Mouse (Mus musculus) heart, embryonic 13.5 days (tissue): ENCODE results near the gene Fmo4. TPM values are rescaled to one million over a fixed set of nuclear protein-coding genes. Genes with fewer than 3 reads are reported as not detected.
"Not testable (repeated sequence)": the region's sequence is repeated elsewhere in the genome, so short reads cannot be mapped to it uniquely, and the experiment has no call there.

Source experiments
- ATAC-seq: fragments of 200-750 bp; cut with Nextera tagmentation; 2 replicates; pipeline ENCODE4 v1.8.0; 2017; ENCODE audit warnings: moderate TSS enrichment; ENCODE audit not compliant: insufficient number of reproducible peaks, low FRiP score, low TSS enrichment; ENCODE audit errors: extremely low read depth
- H3K27ac ChIP-seq: fragments of 300-500 bp; sonication (generic); replicated peaks from 2 replicates; pipeline ENCODE4 v1.5.1; 2015; ENCODE audit warnings: moderate library complexity, mild to moderate bottlenecking, inconsistent platforms
- H3K27me3 ChIP-seq: fragments of 300-500 bp; sonication (generic); replicated peaks from 2 replicates; pipeline ENCODE4 v1.6.1; 2015; ENCODE audit warnings: mild to moderate bottlenecking, inconsistent platforms
- H3K36me3 ChIP-seq: fragments of 300-500 bp; sonication (generic); 2 replicates; pipeline ENCODE4 v1.6.1; 2015; ENCODE audit warnings: mild to moderate bottlenecking, inconsistent platforms
- H3K4me1 ChIP-seq: fragments of 300-500 bp; sonication (generic); 2 replicates; pipeline ENCODE4 v1.6.1; 2015; ENCODE audit warnings: inconsistent platforms
- H3K4me2 ChIP-seq: fragments of 300-500 bp; sonication (generic); 2 replicates; pipeline ENCODE4 v1.6.1; 2015; ENCODE audit warnings: inconsistent platforms, mild to moderate bottlenecking, moderate library complexity
- H3K4me3 ChIP-seq: fragments of 300-500 bp; sonication (generic); 2 replicates; pipeline ENCODE4 v1.5.1; 2015; ENCODE audit warnings: moderate library complexity, mild to moderate bottlenecking, inconsistent platforms
- H3K9ac ChIP-seq: fragments of 300-500 bp; sonication (generic); 2 replicates; pipeline ENCODE4 v1.6.1; 2015; ENCODE audit warnings: inconsistent platforms, mild to moderate bottlenecking, moderate library complexity
- H3K9me3 ChIP-seq: fragments of 300-500 bp; sonication (generic); 2 replicates; pipeline ENCODE4 v1.6.1; 2016; ENCODE audit warnings: inconsistent platforms
- WGBS: fragments of 180-500 bp; shearing (Covaris S2); methylation state at CpG from one replicate; pipeline ENCODE4 v1.1.7; 2015; ENCODE audit warnings: mixed read lengths; 5-methylcytosine and 5-hydroxymethylcytosine counted together
- polyA plus RNA-seq: library from polyadenylated mRNA; unstranded; fragments of >200 nt; fragmentation: Nextera tagmentation; extraction: Ambion mirVana; gene quantifications from 2 replicates; pipeline ENCODE4 v1.2.1, GENCODE M21; 2015

The Fmo4 gene
- polyA plus RNA-seq, 1 experiment from 2014 or later, result 0.08 TPM

DNA sequence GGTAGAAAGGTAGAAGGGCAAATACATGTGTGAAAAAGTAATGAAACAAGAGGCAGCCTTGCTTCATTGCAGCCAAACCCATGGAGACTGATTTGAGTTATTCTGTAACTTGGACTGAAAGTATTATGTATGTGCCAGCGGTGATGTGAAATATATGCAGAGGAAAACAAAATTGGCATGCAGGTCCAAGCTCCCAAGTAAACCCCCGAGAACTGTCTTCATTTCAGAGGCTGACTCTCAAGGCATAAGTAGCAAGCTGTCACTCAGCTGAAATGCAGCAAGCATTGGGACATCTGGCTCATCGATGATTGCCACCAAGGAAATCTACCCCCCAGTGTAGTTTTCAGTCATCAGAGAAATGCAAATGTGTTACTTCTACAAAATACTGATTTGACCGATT is 28.6 kb downstream of the Fmo4 start:
- Histone ChIP-seq H3K4me2 (no peak overlapping the region), H3K36me3 (no peaks in the 10 kb centered on the region), H3K27me3 (no peaks in the 10 kb centered on the region), H3K27ac (no peak overlapping the region), H3K9me3 (no peaks in the 10 kb centered on the region), H3K9ac (no peak overlapping the region), H3K4me1 (no peaks in the 10 kb centered on the region), H3K4me3 (no peak overlapping the region)
- no peak for ATAC-seq
- 76% methylated on average over 4 of the region's 4 CpGs for WGBS

DNA sequence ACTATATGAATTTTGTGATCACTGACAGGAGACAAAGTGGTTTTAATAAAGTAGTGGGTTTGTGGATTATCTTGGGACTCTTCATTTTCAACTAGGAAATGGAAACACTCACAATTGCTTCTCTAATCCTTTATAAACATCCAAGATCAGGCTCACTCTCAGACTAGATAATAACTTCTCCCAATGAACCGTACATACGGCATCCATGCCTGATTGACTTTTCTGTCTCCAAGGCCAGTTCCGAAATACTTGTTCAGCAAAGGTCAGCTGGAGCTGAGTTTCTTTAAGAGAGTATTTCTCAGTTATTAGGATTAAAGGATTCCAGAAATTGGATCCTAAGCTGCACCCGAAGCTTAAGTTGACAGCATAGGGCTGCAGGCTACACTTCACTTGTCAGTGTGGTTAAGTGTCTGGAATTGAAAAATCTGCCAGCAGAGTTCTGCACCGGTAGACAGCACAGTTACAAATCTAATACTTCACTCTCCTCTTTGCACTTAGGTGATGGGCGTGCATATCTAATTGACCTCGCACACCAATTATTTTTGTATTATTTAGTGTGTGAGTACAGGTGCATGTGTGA is 30.0 kb downstream of the Fmo4 start:
- no peaks in the 10 kb centered on the region for H3K4me1 ChIP-seq
- no peak for ATAC-seq
- H3K9me3 ChIP-seq, result no peaks in the 10 kb centered on the region
- no peak overlapping the region for H3K4me2 ChIP-seq
- H3K4me3 ChIP-seq, result no peak overlapping the region
- WGBS, result 74% methylated on average over 7 of the region's 7 CpGs
- H3K27me3 ChIP-seq, result no peaks in the 10 kb centered on the region
- no peaks in the 10 kb centered on the region for H3K36me3 ChIP-seq
- no peak overlapping the region for H3K9ac ChIP-seq
- no peak overlapping the region for H3K27ac ChIP-seq

DNA sequence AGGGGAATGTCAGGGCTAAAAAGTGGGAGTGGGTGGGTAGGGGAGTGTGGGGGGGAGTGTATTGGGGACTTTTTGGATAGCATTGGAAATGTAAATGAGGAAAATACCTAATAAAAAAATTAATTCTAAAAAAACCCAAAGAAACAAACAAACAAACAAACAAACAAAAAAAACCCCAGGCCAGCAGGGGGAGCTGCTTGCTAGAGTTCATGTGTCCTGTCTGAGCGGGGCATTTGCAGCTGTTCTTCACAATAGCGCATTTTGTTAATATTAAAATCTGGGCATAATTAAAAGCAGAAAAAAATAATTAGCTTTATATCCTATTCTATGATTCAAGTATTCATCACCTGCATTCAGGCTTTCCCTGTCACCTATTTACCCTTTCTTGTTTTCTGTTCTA is 32.7 kb downstream of the Fmo4 start:
- not testable (repeated sequence) for H3K27me3 ChIP-seq, H3K9me3 ChIP-seq, H3K4me3 ChIP-seq, H3K4me2 ChIP-seq, H3K4me1 ChIP-seq, H3K9ac ChIP-seq, H3K27ac ChIP-seq, H3K36me3 ChIP-seq, ATAC-seq
- WGBS, result 88% methylated on average over 2 of the region's 2 CpGs

DNA sequence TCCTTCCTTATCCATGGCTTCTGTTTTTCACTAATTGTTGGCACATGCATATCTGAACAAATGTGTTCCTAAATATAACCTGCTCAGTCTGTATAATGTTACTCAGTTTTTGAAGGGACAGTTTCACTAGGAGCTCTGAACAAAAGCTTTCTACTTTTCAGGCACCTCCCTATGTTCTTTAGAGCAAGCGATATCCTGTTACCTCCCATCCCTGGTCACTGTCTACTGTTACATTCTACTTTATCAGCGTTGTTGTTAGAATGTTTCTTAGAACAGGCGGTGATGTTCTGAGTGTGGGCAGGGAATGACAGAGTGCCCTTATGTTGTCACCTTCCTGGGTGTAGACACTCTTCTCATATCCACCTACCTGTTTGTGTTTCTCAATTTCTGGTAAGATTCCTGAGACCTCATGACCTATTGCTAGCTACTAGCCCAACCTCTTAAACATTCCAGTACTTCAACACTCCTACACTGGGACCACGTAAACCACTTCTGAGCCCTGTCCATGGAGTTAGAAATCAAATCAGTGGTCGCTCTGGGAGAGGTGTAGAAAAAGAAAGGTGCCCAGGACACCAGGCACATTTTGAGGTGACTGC is 35.7 kb downstream of the Fmo4 start:
- Histone ChIP-seq H3K9ac (no peak overlapping the region), H3K4me1 (peaks cover 6% of the 10 kb centered on the region), H3K27ac (no peak overlapping the region), H3K4me2 (no peak overlapping the region), H3K4me3 (no peak overlapping the region), H3K27me3 (no peaks in the 10 kb centered on the region), H3K36me3 (no peaks in the 10 kb centered on the region), H3K9me3 (no peaks in the 10 kb centered on the region)
- WGBS, result 47% methylated on average over 5 of the region's 5 CpGs
- no peak for ATAC-seq

DNA sequence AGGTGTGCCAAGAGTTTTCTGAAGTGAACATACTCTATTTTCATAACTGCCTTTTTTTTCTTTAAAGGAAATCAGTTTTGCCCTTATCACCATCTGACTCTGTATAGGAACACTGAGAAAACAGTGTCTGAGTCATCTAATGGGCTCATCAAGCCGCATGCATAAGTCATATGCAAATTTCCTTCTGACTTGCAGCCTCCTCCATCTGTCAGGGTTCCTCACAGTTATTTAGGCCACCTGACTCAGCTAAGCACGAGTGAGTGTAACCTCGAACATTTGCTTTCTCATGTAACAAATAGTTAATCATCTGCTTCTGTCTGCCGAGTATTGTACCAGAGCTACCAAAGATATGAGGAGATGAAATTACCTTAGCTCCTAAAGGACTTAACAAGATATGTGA is 40.1 kb downstream of the Fmo4 start:
- Histone ChIP-seq H3K4me3 (no peak overlapping the region), H3K27me3 (no peaks in the 10 kb centered on the region), H3K4me1 (peaks cover 6% of the 10 kb centered on the region), H3K9me3 (no peaks in the 10 kb centered on the region), H3K9ac (no peak overlapping the region), H3K27ac (no peak overlapping the region), H3K36me3 (no peaks in the 10 kb centered on the region), H3K4me2 (no peak overlapping the region)
- no peak for ATAC-seq
- WGBS, result 69% methylated on average over 4 of the region's 4 CpGs

DNA sequence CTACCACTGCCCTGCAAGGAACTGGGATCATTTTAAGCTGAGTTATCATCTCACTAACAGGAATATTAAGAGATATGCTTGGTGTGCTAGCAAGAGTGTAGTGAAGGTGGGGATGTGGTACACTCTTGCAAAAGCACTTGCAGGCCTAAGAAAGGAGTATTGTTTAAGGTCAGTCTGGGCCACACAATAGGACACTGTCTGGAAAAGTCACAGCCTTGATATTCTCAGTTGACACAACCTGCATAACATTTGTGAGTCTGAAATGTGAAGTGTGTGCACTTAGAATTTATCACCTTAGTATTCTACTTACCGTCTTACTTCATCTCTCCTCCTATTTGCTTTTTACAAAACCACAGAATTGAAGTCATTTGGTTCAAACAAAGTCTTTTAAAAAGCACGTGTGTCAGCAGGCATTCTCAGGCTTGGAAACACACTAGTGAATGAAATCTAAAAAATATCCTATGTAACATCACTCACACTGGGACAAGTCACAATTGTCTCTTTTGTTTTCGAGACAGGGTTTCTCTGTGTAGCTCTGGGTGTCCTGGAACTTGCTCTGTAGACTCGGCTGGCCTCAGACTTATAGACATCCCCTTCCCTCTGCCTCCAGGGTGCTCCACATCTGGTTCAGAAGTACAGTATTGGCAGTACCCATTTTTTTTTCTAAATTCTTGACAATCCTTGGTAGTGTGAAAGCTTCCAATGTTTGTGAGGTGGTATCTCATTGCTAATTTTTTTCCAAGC is 42.0 kb downstream of the Fmo4 start:
- Histone ChIP-seq H3K4me3 (no peak overlapping the region), H3K4me1 (no peaks in the 10 kb centered on the region), H3K4me2 (no peak overlapping the region), H3K9me3 (no peaks in the 10 kb centered on the region), H3K27ac (no peak overlapping the region), H3K36me3 (no peaks in the 10 kb centered on the region), H3K9ac (no peak overlapping the region), H3K27me3 (no peaks in the 10 kb centered on the region)
- ATAC-seq, result no peak
- 55% methylated on average over 4 of the region's 4 CpGs for WGBS

DNA sequence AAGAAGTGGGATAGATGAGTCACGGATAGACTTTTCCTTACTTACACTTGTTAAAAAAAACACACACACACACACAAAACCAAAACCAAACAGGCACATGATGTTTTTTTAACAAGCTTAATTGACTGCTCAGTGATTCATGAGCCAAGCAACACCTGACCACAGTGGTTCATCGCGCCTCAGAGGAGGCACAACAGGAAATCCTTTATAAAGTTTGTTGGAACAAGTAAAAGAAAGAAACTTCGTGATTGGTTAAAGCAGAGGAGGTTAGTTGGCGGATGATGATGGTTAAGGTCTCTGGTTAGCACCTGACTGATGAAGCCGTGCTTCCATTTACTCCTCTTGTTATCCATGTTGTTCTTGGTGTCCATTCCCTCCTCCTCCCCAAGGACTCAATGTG is 61.8 kb downstream of the Fmo4 start:
- no peaks in the 10 kb centered on the region for H3K36me3 ChIP-seq
- no peak overlapping the region for H3K9ac ChIP-seq
- no peak for ATAC-seq
- H3K4me3 ChIP-seq, result no peak overlapping the region
- WGBS, result 81% methylated on average over 6 of the region's 6 CpGs
- H3K27me3 ChIP-seq, result no peaks in the 10 kb centered on the region
- H3K4me2 ChIP-seq, result no peak overlapping the region
- no peaks in the 10 kb centered on the region for H3K9me3 ChIP-seq
- H3K4me1 ChIP-seq, result no peaks in the 10 kb centered on the region
- H3K27ac ChIP-seq, result no peak overlapping the region

DNA sequence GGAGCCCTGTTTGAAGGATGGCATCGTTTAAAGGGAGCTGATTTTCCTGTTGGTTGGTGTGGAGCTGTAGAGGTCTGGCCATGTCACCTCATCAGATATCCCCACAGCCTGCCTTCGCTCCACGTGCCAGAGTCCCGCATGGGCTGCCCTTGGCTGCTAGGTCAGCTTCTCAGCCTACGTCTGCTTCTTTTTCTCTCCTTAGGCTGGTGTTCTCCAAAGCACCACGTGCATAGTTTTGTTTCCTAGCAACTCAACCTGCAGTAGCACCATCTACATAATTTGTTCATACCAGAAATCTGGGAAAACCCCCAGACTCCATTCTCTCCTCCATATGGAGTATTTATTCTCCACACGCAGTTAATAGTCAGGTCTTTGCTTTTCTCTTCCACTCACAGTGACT is 64.2 kb downstream of the Fmo4 start:
- WGBS, result 57% methylated on average over 7 of the region's 7 CpGs
- H3K4me1 ChIP-seq, result no peaks in the 10 kb centered on the region
- ATAC-seq, result no peak
- no peaks in the 10 kb centered on the region for H3K27me3 ChIP-seq
- H3K36me3 ChIP-seq, result no peaks in the 10 kb centered on the region
- no peak overlapping the region for H3K4me2 ChIP-seq
- no peak overlapping the region for H3K4me3 ChIP-seq
- H3K9me3 ChIP-seq, result no peaks in the 10 kb centered on the region
- H3K27ac ChIP-seq, result no peak overlapping the region
- no peak overlapping the region for H3K9ac ChIP-seq

DNA sequence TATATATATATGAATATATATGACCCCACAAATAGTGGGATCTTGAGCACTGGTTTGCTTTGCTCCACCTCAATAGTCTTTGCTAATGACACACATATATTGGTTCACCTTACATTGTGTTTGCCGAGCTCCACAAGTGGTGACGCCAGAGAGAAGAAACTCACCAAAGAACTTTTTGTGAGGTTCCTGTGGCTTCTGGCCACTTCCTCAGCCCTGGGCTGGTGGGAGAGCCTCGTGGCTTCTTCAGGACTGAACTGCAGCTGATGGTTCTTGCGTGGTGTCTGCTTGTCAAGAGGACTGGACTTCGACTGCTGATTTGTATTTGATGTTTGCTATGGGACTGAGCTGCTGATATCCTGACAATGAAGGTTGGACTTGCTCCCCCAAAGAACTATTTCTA is 65.0 kb downstream of the Fmo4 start:
- no peak overlapping the region for H3K27ac ChIP-seq
- H3K36me3 ChIP-seq, result no peaks in the 10 kb centered on the region
- H3K4me1 ChIP-seq, result no peaks in the 10 kb centered on the region
- H3K9me3 ChIP-seq, result no peaks in the 10 kb centered on the region
- WGBS, result 73% methylated on average over 5 of the region's 5 CpGs
- ATAC-seq, result no peak
- H3K4me3 ChIP-seq, result no peak overlapping the region
- H3K4me2 ChIP-seq, result no peak overlapping the region
- H3K9ac ChIP-seq, result no peak overlapping the region
- H3K27me3 ChIP-seq, result no peaks in the 10 kb centered on the region

Other genes starting within 250 kb of the Fmo4 start
- gene Vamp4, start 243.5 kb downstream of the Fmo4 start, polyA plus RNA-seq, result 31.5 and 35.0 TPM in 2 replicates
- not detected in 2 replicates for gene Myoc, start 174.8 kb downstream of the Fmo4 start, polyA plus RNA-seq
- gene Myocos, start 155.8 kb downstream of the Fmo4 start, polyA plus RNA-seq, result not detected in 2 replicates
- 78.5 and 85.2 TPM in 2 replicates for gene Prrc2c, start 73.4 kb downstream of the Fmo4 start, polyA plus RNA-seq
- 2.5 and 3.7 TPM in 2 replicates for gene Fmo1, start 52.6 kb upstream of the Fmo4 start, polyA plus RNA-seq
- gene Fmo2, start 84.8 kb upstream of the Fmo4 start, polyA plus RNA-seq, result 2.8 and 3.6 TPM in 2 replicates
- gene Fmo6, start 123.5 kb upstream of the Fmo4 start, polyA plus RNA-seq, result not detected in 2 replicates
- gene Fmo3, start 170.6 kb upstream of the Fmo4 start, polyA plus RNA-seq, result 0.11 TPM in 1 of 2 replicates, not detected in the other